Mouse (Mus musculus) c-Kit-positive CD71-positive TER-119-positive erythroid progenitor cells, embryonic 14.5 days (primary cell): Measurements from ENCODE around the gene Mff.

Experiments used
- DNase-seq: peaks from one replicate; pipeline ENCODE4 v3.0.0-alpha.2; 2013; ENCODE audit warnings: low spot score

Mff gene

GRCm38 (mm10) chr1:82724339-82725025 is at the start of gene Mff:
TSS of gene Mff (plus strand) at chr1:82724890.
- peak; percentile 92 for DNase-seq

GRCm38 (mm10) chr1:82686328-82686727 is 38.4 kb upstream of the Mff start:
- no peak for DNase-seq

GRCm38 (mm10) chr1:82686866-82687265 is 37.8 kb upstream of the Mff start:
- no peak for DNase-seq

- no peak for DNase-seq
These were observed 36.8 kb upstream of the Mff start for GRCm38 (mm10) chr1:82687931-82688330.

GRCm38 (mm10) chr1:82695915-82696314 is 28.8 kb upstream of the Mff start:
- DNase-seq, result no peak

GRCm38 (mm10) chr1:82717816-82718512 is 6.7 kb upstream of the Mff start:
- peak; percentile 32 for DNase-seq

GRCm38 (mm10) chr1:82725026-82725874 is 560 bp downstream of the Mff start:
- DNase-seq, result peak; percentile 70

GRCm38 (mm10) chr1:82725875-82726185 is 1.1 kb downstream of the Mff start:
- DNase-seq, result peak; percentile 66

- peak; percentile 56 for DNase-seq
These were observed 1.8 kb downstream of the Mff start for GRCm38 (mm10) chr1:82726482-82726881.

- peak; percentile 22 for DNase-seq
These were observed 8.7 kb downstream of the Mff start for GRCm38 (mm10) chr1:82733357-82733756.

- no peak for DNase-seq
These were observed 13.4 kb downstream of the Mff start for GRCm38 (mm10) chr1:82738066-82738465.

GRCm38 (mm10) chr1:82741539-82741938 is 16.8 kb downstream of the Mff start:
- no peak for DNase-seq

GRCm38 (mm10) chr1:82743962-82744361 is 19.3 kb downstream of the Mff start:
- DNase-seq, result no peak

- DNase-seq, result no peak
These were observed 21.7 kb downstream of the Mff start for GRCm38 (mm10) chr1:82746408-82746807.

- DNase-seq, result peak; percentile 37
These were observed 23.2 kb downstream of the Mff start for GRCm38 (mm10) chr1:82747714-82748452.

- DNase-seq, result peak; percentile 44
These were observed 34.8 kb downstream of the Mff start for GRCm38 (mm10) chr1:82759520-82759919.

GRCm38 (mm10) chr1:82761454-82762169 is 36.9 kb downstream of the Mff start:
- DNase-seq, result no peak

GRCm38 (mm10) chr1:82762274-82762673 is 37.6 kb downstream of the Mff start:
- no peak for DNase-seq

- DNase-seq, result no peak
These were observed 41.5 kb downstream of the Mff start for GRCm38 (mm10) chr1:82766227-82766626.

- no peak for DNase-seq
These were observed 42.0 kb downstream of the Mff start for GRCm38 (mm10) chr1:82766641-82767040.

- no peak for DNase-seq
These were observed 43.6 kb downstream of the Mff start, which contains the start of gene Tm4sf20 for GRCm38 (mm10) chr1:82768269-82768668. TSS of gene Tm4sf20 (minus strand) at chr1:82768461.
